Mouse (Mus musculus): ENCODE measurements at regions not wholly inside any gene's neighbourhood (a gene's known extent, or its start where the extent isn't known, plus 50 kb on each side); places are given as distances from the start of the nearest gene placed in this dataset.
A peak's percentile ranks its signal among the peaks of the same experiment; 100 is the strongest.

GRCm38 (mm10) chr2:117548273-117548672, 205.5 kb upstream of the Rasgrp1 start:
- no peak for DNase-seq

- no peak for DNase-seq
These were observed 213.5 kb upstream of the Rasgrp1 start for GRCm38 (mm10) chr2:117556301-117556700.

- no peak for DNase-seq
These were observed 228.2 kb upstream of the Rasgrp1 start for GRCm38 (mm10) chr2:117570987-117571386.

GRCm38 (mm10) chr2:117587381-117587780, 244.6 kb upstream of the Rasgrp1 start:
- DNase-seq: no peak

GRCm38 (mm10) chr2:117595028-117595427, 252.2 kb upstream of the Rasgrp1 start:
- DNase-seq: no peak

GRCm38 (mm10) chr2:117597573-117597972, 254.8 kb upstream of the Rasgrp1 start:
- no peak for DNase-seq

- no peak for DNase-seq
These were observed 272.0 kb upstream of the Rasgrp1 start for GRCm38 (mm10) chr2:117614772-117615171.

GRCm38 (mm10) chr2:117618063-117618462, 275.3 kb upstream of the Rasgrp1 start:
- DNase-seq: no peak

GRCm38 (mm10) chr2:117623955-117624354, 281.2 kb upstream of the Rasgrp1 start:
- DNase-seq: no peak

- no peak for DNase-seq
These were observed 292.1 kb upstream of the Rasgrp1 start for GRCm38 (mm10) chr2:117634906-117635305.

- DNase-seq: no peak
These were observed 294.6 kb upstream of the Rasgrp1 start for GRCm38 (mm10) chr2:117637397-117637796.

- no peak for DNase-seq
These were observed 309.3 kb upstream of the Rasgrp1 start for GRCm38 (mm10) chr2:117652101-117652500.

GRCm38 (mm10) chr2:117652647-117653046, 309.8 kb upstream of the Rasgrp1 start:
- DNase-seq: no peak

GRCm38 (mm10) chr2:117656546-117657175, 313.9 kb upstream of the Rasgrp1 start:
- no peak for DNase-seq

- no peak for DNase-seq
These were observed 317.6 kb upstream of the Rasgrp1 start for GRCm38 (mm10) chr2:117660217-117660924.

GRCm38 (mm10) chr2:117662653-117663052, 319.9 kb upstream of the Rasgrp1 start:
- DNase-seq: no peak

- no peak for DNase-seq
These were observed 323.7 kb upstream of the Rasgrp1 start for GRCm38 (mm10) chr2:117666528-117666927.

GRCm38 (mm10) chr2:117668137-117668536, 325.3 kb upstream of the Rasgrp1 start:
- DNase-seq: no peak

- no peak for DNase-seq
These were observed 332.1 kb upstream of the Rasgrp1 start for GRCm38 (mm10) chr2:117674877-117675276.

- DNase-seq: no peak
These were observed 335.8 kb upstream of the Rasgrp1 start for GRCm38 (mm10) chr2:117678650-117679049.

GRCm38 (mm10) chr2:117685836-117686453, 343.1 kb upstream of the Rasgrp1 start:
- peak; percentile 35 for DNase-seq

GRCm38 (mm10) chr2:117693537-117693936, 350.7 kb upstream of the Rasgrp1 start:
- no peak for DNase-seq

GRCm38 (mm10) chr2:117710173-117710813, 367.5 kb upstream of the Rasgrp1 start:
- no peak for DNase-seq

- DNase-seq: no peak
These were observed 381.3 kb upstream of the Rasgrp1 start for GRCm38 (mm10) chr2:117724066-117724465.
